Mouse (Mus musculus) C2C12 (cell line): Measurements from ENCODE around the gene B3gntl1. TPM values are rescaled to one million over a fixed set of nuclear protein-coding genes. Genes with fewer than 3 reads are reported as not detected.

ENCODE experiments used
- H3K27me3 ChIP-seq: one replicate; pipeline ENCODE4 v1.6.1; 2011; ENCODE audit not compliant: control insufficient read depth, insufficient read depth, insufficient read length
- H3K36me3 ChIP-seq: one replicate; pipeline ENCODE4 v1.6.1; 2011; ENCODE audit not compliant: control insufficient read depth, insufficient read depth
- H3K4me3 ChIP-seq: one replicate; pipeline ENCODE4 v1.5.1; 2011; ENCODE audit warnings: mild to moderate bottlenecking, control low read depth; ENCODE audit not compliant: poor library complexity, insufficient read depth, severe bottlenecking
- H3K79me2 ChIP-seq: one replicate; pipeline ENCODE4 v1.6.1; 2011; ENCODE audit not compliant: control insufficient read depth, insufficient read depth
- H3K79me3 ChIP-seq: one replicate; pipeline ENCODE4 v1.6.1; 2011; ENCODE audit warnings: low read depth, control low read depth
- H3ac ChIP-seq: one replicate; pipeline ENCODE3; 2011; ENCODE audit warnings: low read depth; ENCODE audit not compliant: control insufficient read depth, insufficient read length
- CEBPB ChIP-seq: IDR thresholded peaks from one replicate; pipeline ENCODE4 v1.6.1; 2011; ENCODE audit warnings: low read depth, mild to moderate bottlenecking, control low read depth, moderate library complexity
- CTCF ChIP-seq: IDR thresholded peaks from one replicate; pipeline ENCODE4 v1.5.1; 2011; ENCODE audit not compliant: control insufficient read depth, insufficient read depth, insufficient read length
- FOSL1 ChIP-seq: IDR thresholded peaks from one replicate; pipeline ENCODE4 v1.8.0; 2011; ENCODE audit warnings: mild to moderate bottlenecking, low read length; ENCODE audit not compliant: poor library complexity, insufficient read depth, severe bottlenecking
- MAX ChIP-seq: IDR thresholded peaks from one replicate; pipeline ENCODE4 v1.6.1; 2011; ENCODE audit warnings: mild to moderate bottlenecking, control low read depth
- MYOD1 ChIP-seq: IDR thresholded peaks from one replicate; pipeline ENCODE4 v1.6.1; 2011; ENCODE audit warnings: low read depth; ENCODE audit not compliant: control insufficient read depth, insufficient read length
- MYOG ChIP-seq: IDR thresholded peaks from one replicate; pipeline ENCODE4 v1.6.1; 2011; ENCODE audit not compliant: control insufficient read depth, insufficient read length; ENCODE audit errors: extremely low read depth
- USF1 ChIP-seq: IDR thresholded peaks from one replicate; pipeline ENCODE4 v1.6.1; 2011; ENCODE audit warnings: low read depth, mild to moderate bottlenecking, control low read depth, moderate library complexity
- polyA plus RNA-seq: library from polyadenylated mRNA; unstranded; fragments of >200 nt; fragmentation: generic; extraction: Trizol; gene quantifications from one replicate; pipeline ENCODE4 v1.2.1, GENCODE M21; 2012; ENCODE audit warnings: missing spikeins

B3gntl1 gene
- polyA plus RNA-seq, 1 experiment: 2.7 TPM

DNA sequence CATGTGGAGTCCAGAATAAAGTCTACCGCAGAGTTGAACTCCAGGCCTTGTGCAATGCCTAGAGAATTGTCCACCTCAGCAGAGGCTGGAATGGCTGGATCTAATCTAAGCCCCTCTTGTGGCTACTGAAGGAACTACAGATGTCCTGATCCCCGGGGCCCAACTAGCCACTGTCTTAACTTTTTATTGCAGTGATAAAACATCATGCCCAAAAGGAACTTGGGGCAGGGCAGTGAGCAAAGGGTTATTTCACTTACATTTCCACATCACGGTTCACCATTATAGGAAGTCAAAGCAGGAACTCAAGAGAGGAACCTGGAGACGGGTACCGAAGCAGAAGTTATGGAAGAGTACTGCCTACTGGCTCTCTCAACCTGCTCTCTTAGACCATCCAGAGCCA, 7.8 kb upstream of the B3gntl1 start:
- Histone ChIP-seq H3K4me3 (no peak overlapping the region), H3K27me3 (no peaks in the 10 kb centered on the region), H3K79me3 (no peaks in the 10 kb centered on the region), H3K36me3 (no peaks in the 10 kb centered on the region), H3ac (no peak overlapping the region), H3K79me2 (no peaks in the 10 kb centered on the region)
- no peak for TF ChIP-seq MAX
- no peak for TF ChIP-seq MYOD1
- no peak for TF ChIP-seq CEBPB
- no peak for TF ChIP-seq CTCF
- TF ChIP-seq USF1: no peak
- TF ChIP-seq MYOG: no peak
- no peak for TF ChIP-seq FOSL1

DNA sequence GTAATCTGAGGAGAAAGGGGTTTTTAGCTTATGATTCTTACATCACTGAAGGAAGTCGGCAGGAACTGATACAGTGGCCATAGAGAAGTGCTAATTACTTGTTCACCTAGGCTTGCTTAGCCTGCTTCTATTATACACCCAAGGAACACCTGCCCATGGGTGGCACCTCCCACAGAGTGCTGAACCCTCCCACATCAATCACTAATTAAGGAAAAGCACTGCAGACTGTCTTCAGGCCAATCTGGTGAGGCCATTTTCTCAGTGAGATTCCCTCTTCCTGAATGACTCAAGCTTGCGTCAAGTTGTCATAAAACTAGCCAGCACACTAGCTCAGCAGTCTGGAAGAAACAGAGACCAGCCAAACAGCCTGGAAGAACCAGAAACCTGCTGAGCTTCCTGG, 6.6 kb upstream of the B3gntl1 start:
- H3K79me2 ChIP-seq: no peaks in the 10 kb centered on the region
- H3K4me3 ChIP-seq: no peak overlapping the region
- H3K79me3 ChIP-seq: no peaks in the 10 kb centered on the region
- H3K27me3 ChIP-seq: no peaks in the 10 kb centered on the region
- no peak overlapping the region for H3ac ChIP-seq
- no peaks in the 10 kb centered on the region for H3K36me3 ChIP-seq
- no peak for TF ChIP-seq FOSL1
- no peak for TF ChIP-seq CEBPB
- TF ChIP-seq MYOD1: no peak
- no peak for TF ChIP-seq MYOG
- no peak for TF ChIP-seq MAX
- no peak for TF ChIP-seq USF1
- no peak for TF ChIP-seq CTCF

DNA sequence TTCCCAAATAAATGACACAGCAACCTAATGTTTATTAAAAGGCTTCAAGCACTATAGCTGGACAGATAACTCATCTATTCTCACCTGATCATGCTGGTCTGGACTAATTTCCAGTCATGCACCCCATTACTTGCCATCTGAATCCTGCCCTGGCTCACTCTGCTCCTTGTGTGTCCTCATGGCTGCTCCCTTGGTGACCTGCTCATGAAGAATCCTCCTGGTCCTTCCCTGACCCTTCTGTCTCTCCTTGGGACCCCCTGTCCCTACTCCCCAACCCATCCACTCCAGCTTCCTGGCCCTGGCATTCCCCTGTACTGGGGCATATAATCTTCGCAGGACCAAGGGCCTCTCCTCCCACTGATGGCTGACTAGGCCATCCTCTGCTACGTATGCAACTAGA, 3.9 kb upstream of the B3gntl1 start:
- TF ChIP-seq FOSL1 (no peak), CEBPB (no peak), MYOD1 (no peak), MAX (no peak), USF1 (no peak), MYOG (no peak)
- Histone ChIP-seq H3K79me3 (no peaks in the 10 kb centered on the region), H3K27me3 (no peaks in the 10 kb centered on the region), H3ac (no peak overlapping the region), H3K4me3 (no peak overlapping the region), H3K36me3 (no peaks in the 10 kb centered on the region), H3K79me2 (no peaks in the 10 kb centered on the region)

DNA sequence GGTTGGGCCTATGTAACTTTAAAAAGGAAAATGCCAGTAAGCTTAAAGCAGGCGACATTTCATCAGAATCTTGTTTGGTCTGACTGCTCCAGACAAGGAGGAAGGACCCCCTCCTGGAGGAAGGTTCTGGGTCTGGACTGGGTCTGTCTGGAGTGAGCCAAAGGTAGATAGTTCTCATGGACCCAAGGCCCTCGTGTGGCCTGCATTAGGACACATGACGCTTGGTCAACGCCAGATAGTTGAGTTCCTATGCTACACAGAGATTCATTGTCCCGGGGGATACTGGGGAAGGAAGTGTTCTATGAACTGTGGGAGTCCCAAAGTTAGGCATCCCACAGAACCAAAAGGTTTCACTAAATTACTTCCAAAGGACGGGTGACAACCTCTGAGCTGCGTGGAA, 676 bp upstream of the B3gntl1 start:
- Histone ChIP-seq H3K79me3 (no peaks in the 10 kb centered on the region), H3K79me2 (no peaks in the 10 kb centered on the region), H3K4me3 (no peak overlapping the region), H3ac (peak overlapping the region; percentile 4), H3K27me3 (no peaks in the 10 kb centered on the region), H3K36me3 (no peaks in the 10 kb centered on the region)
- no peak for TF ChIP-seq USF1
- TF ChIP-seq MYOG: no peak
- no peak for TF ChIP-seq MAX
- no peak for TF ChIP-seq MYOD1
- no peak for TF ChIP-seq FOSL1
- no peak for TF ChIP-seq CTCF
- TF ChIP-seq CEBPB: no peak

DNA sequence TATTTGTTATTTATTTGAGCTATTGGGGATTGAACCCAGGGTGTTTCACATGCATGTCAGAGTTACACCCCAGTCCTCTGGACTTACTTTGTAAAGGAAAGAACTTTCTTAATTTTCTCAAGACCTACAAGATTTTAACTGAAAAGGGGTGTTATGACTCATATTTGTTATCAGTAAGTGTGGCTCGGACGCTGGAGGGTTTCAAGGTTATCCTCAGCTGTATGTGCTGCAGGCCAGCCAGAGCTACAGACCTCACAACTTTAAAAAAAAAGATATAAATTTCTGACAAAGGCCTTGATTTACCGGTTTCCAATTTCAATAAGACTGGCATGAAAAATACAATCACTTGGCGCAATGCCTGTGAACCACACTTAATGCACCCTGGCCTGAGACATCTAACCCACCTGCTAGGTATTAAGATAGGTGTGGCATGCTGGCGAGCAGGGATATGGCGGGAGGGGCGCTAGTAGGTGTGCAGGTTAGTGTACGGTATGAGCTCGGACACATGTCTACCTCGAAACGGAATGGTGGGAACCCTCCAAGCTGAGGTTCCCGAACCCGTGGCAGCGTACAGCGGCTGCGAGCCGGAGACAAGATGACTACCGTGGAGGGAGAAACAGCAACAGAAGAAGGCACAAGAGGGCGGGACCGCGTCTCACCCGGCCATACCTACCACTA, 502 bp downstream of the B3gntl1 start:
- peak overlapping the region; percentile 91 for H3ac ChIP-seq
- no peaks in the 10 kb centered on the region for H3K79me2 ChIP-seq
- no peaks in the 10 kb centered on the region for H3K27me3 ChIP-seq
- TF ChIP-seq FOSL1: no peak
- peak; percentile 3 for TF ChIP-seq CTCF
- H3K4me3 ChIP-seq: peak overlapping the region; percentile 58
- no peaks in the 10 kb centered on the region for H3K79me3 ChIP-seq
- peaks cover 3% of the 10 kb centered on the region for H3K36me3 ChIP-seq

DNA sequence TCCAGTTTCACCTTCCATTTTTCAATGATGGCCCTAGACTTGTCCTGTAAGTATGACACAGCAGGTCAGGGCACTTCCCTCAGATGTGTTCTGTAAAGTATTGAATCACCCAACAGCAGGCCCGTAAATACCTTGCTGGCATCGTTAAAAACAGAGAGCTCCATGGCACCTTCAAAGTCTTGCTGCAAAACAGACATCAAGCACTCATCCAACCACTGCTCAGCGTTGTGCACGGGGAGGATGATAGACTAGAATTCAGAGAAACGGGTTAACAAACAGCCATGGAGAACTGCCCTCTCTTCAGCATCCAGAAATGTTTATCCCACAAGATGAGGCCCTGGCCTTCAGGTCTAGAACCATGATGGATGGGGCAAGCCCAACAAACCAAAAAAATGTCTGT, 2.0 kb downstream of the B3gntl1 start:
- H3K79me2 ChIP-seq: no peaks in the 10 kb centered on the region
- no peaks in the 10 kb centered on the region for H3K27me3 ChIP-seq
- H3K36me3 ChIP-seq: peaks cover 4% of the 10 kb centered on the region
- TF ChIP-seq FOSL1: no peak
- TF ChIP-seq CEBPB: no peak
- no peak for TF ChIP-seq MYOD1
- no peak for TF ChIP-seq USF1
- no peak for TF ChIP-seq MAX
- no peak for TF ChIP-seq CTCF
- no peak for TF ChIP-seq MYOG
- H3K79me3 ChIP-seq: no peaks in the 10 kb centered on the region
- no peak overlapping the region for H3K4me3 ChIP-seq
- no peak overlapping the region for H3ac ChIP-seq
